Mouse (Mus musculus) cerebellum, adult 2 months (tissue): Measurements from ENCODE around the gene Sytl3.
"Not testable (repeated sequence)": the region's sequence is repeated elsewhere in the genome, so short reads cannot be mapped to it uniquely, and the experiment has no call there.

Experiments
- CTCF ChIP-seq: fragments of 200-500 bp; IDR thresholded peaks from 2 replicates; pipeline ENCODE4 v1.5.1; 2011; ENCODE audit warnings: low read depth, mild to moderate bottlenecking, control low read depth, low read length, moderate library complexity, borderline replicate concordance; ENCODE audit not compliant: insufficient read depth
- POLR2A ChIP-seq: fragments of 200-500 bp; IDR thresholded peaks from 2 replicates; pipeline ENCODE4 v1.6.1; 2011; ENCODE audit warnings: low read length, control low read depth, borderline replicate concordance; ENCODE audit not compliant: insufficient read depth

DNA sequence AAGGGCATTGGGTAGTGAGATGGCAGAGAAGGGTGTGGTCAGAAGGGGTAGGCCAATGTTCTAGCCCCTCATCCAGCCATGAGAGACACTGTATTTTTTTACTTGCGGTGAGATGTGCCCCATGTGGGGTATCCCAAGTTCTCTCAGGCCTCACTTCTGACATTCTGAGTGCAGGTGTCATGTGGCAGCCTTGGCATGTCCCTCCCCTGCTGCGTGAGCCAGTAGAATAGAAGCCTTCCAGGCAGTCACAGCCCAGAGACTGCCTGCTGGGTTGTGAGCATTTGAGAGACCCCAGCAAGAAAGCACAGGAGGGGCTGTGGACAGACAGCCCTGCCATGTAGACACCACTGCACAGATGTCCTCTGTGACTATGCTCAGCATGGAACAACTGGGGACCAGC, 49.3 kb downstream of the Sytl3 start:
- TF ChIP-seq CTCF, POLR2A: not testable (repeated sequence)
